Comparison of ENCODE assay signal across 8 mouse cellular contexts in genomic region chr9:105494553-105495315, GRCm38 (mm10). TPM values are rescaled to one million over a fixed set of nuclear protein-coding genes. Genes with fewer than 3 reads are reported as not detected.
DNase-seq lines count a peak whose midpoint lies in the region; ATAC-seq lines count a peak whose summit lies in the region.

No protein-coding gene starts in this region.

- peaks cover 12% of the 10 kb centered on the region for H3K4me1 ChIP-seq in hindbrain, embryonic 12.5 days

- WGBS in hindbrain, embryonic 12.5 days: 1% methylated on average over 52 of the region's 83 CpGs

- peak overlapping the region; percentile 93 for H3K9ac ChIP-seq in hindbrain, embryonic 12.5 days

- peak; percentile 98 for ATAC-seq in hindbrain, embryonic 12.5 days (ENCODE audit: low FRiP score)

- H3K4me2 ChIP-seq in hindbrain, embryonic 12.5 days (replicated peaks): peak overlapping the region; percentile 97

- H3K9me3 ChIP-seq in hindbrain, embryonic 12.5 days (replicated peaks): no peaks in the 10 kb centered on the region

- peak overlapping the region; percentile 84 for H3K4me3 ChIP-seq in hindbrain, embryonic 12.5 days

- peak overlapping the region; percentile 98 for H3K27ac ChIP-seq in hindbrain, embryonic 12.5 days

- H3K27me3 ChIP-seq in hindbrain, embryonic 12.5 days: no peaks in the 10 kb centered on the region

- peak; percentile 95 for DNase-seq in MN1 (ENCODE audit: low spot score)
- DNase-seq in cerebellum, adult 9-10 months: peak; percentile 96
- DNase-seq in frontal cortex, adult 2 months (ENCODE audit: extremely low spot score in 1 of 2, low spot score in 1 of 2): peak; percentile 91 to 97
- DNase-seq in layer of hippocampus, postnatal 14 days (ENCODE audit: low spot score in 2 of 2): peak; percentile 96 to 97
- DNase-seq in lung, postnatal 14 days: peak; percentile 97
- peak; percentile 90 for DNase-seq in retina, adult 2 months (ENCODE audit: low read depth, low spot score)
- DNase-seq in thymus, postnatal 36 days: peak; percentile 96 to 98

- H3K36me3 ChIP-seq in hindbrain, embryonic 12.5 days: no peaks in the 10 kb centered on the region

RNA-seq across cellular contexts. Expression of gene Atp2c1, which starts 32.4 kb away (rescaled TPM):
- polyA plus RNA-seq in frontal cortex, adult 2 months (2012; rRNA removed): 135 and 138 TPM in 2 replicates
- polyA plus RNA-seq in hindbrain, embryonic 12.5 days (2016; fragmentation: Nextera tagmentation; extraction: Ambion mirVana): 94.4 and 99.3 TPM in 2 replicates
- 100 to 1,000 TPM; 230 to 260 TPM for total RNA-seq in layer of hippocampus, postnatal 14 days (2021)

Comparison
In these comparisons a context has a peak if more than half of its experiments do, and no peak if none do; other contexts are left out.
1. Peak in every context shown above with its lines: DNase-seq, ATAC-seq, H3K4me3 ChIP-seq and H3K27ac ChIP-seq.